In the genomic region with DNA sequence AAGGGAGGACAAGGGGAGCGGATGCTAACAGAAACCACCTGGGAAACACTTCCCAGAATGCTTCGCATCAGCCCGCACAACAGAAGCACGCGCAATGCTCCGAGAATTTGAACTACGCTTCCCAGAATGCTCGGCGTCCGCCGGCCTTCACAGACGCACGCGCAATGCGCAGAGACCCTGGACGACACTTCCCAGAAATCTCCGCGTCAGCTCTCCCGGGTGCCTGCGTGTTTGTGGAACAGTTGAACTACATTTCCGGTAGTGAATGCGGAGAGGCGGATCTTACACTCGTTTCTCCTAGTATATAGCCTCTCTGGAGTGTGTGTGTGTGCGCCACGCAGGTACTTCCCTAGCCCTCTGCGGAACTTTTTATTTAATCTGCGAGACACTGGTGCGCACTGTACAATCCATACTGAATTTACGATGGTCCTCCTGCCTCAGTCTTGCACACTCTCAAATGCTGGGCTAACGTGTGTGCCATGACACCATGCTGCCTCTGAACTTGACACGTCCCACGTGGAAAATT, we compare ENCODE assay signal across 8 mouse cellular contexts. TPM values are rescaled to one million over a fixed set of nuclear protein-coding genes. Genes with fewer than 3 reads are reported as not detected.
DNase-seq lines count a peak whose midpoint lies in the region; ATAC-seq and TF ChIP-seq lines count a peak whose summit lies in the region.

Gene Zfp94 (minus strand): TSS at position 100 of the 526 bp plus-strand sequence.

- no peak within 1 kb of the TSS for H3K27ac ChIP-seq in ES-E14 (ENCODE audit: insufficient read depth, low read depth, low read length, poor library complexity, severe bottlenecking)
- H3K27ac ChIP-seq in forebrain, embryonic 15.5 days (replicated peaks), result peak within 1 kb of the TSS; percentile 87

- WGBS in forebrain, embryonic 15.5 days, result under 1% methylated on average over 33 of the region's 33 CpGs
- under 1% methylated on average over 33 of the region's 33 CpGs for WGBS in lung, adult 2 months

- H3K4me3 ChIP-seq in ES-E14 (ENCODE audit: insufficient read depth in 1 of 2, low read depth in 1 of 2, low read length in 2 of 2, poor library complexity in 1 of 2, severe bottlenecking in 1 of 2), result peak within 1 kb of the TSS; percentile 58 to 59
- peak within 1 kb of the TSS; percentile 73 for H3K4me3 ChIP-seq in forebrain, embryonic 15.5 days
- peak within 1 kb of the TSS; percentile 75 for H3K4me3 ChIP-seq in lung, adult 2 months (replicated peaks; ENCODE audit: extremely low read depth, low read depth, low read length)

- H3K9ac ChIP-seq in ES-E14 (ENCODE audit: insufficient read depth, low read depth, low read length, poor library complexity, severe bottlenecking), result peak within 1 kb of the TSS; percentile 66
- peak within 1 kb of the TSS; percentile 90 for H3K9ac ChIP-seq in forebrain, embryonic 15.5 days (replicated peaks)

- H3K4me1 ChIP-seq in ES-E14 (ENCODE audit: control insufficient read depth in 2 of 2, insufficient read depth in 2 of 2, low read length in 2 of 2, poor library complexity in 1 of 2), result no peaks in the 10 kb centered on the region
- H3K4me1 ChIP-seq in forebrain, embryonic 15.5 days, result peaks cover 13% of the 10 kb centered on the region
- H3K4me1 ChIP-seq in lung, adult 2 months (ENCODE audit: control insufficient read depth, insufficient read depth, low read length), result no peaks in the 10 kb centered on the region

- peak; percentile 96 for ATAC-seq in forebrain, embryonic 15.5 days (replicated peaks)
- ATAC-seq in neutrophil, adult 5-6 weeks (ENCODE audit: extremely low read depth, insufficient number of reproducible peaks, low FRiP score, poor library complexity, severe bottlenecking), result peak; percentile 75

- intact Hi-C loops in heart, postnatal 25 days (cut with DNase I), result loop anchor here (2.0 to 5.0 kb wide), 4 partner anchors 46 to 234 kb away; partner anchors contain the start of genes Zfp180, Zfp235 and Zfp93

- peak; percentile 91 for DNase-seq in ES-E14 (ENCODE audit: low read depth, low spot score)
- peak; percentile 96 for DNase-seq in cerebellum, adult 11-12 months
- DNase-seq in heart, postnatal 25 days (ENCODE audit: low spot score), result peak; percentile 89
- DNase-seq in layer of hippocampus, adult 18-20 months (ENCODE audit: low spot score in 2 of 2), result peak; percentile 97 to 99
- peak; percentile 90 for DNase-seq in lung, adult 2 months
- peak; percentile 94 for DNase-seq in thymus, adult 18-20 months

- peak within 1 kb of the TSS; percentile 61 for H3K4me2 ChIP-seq in forebrain, embryonic 15.5 days (replicated peaks)

- H3K9me3 ChIP-seq in ES-E14 (ENCODE audit: control insufficient read depth, insufficient read depth, low read depth, low read length), result no peaks in the 10 kb centered on the region
- H3K9me3 ChIP-seq in forebrain, embryonic 15.5 days, result no peaks in the 10 kb centered on the region

- H3K36me3 ChIP-seq in ES-E14 (ENCODE audit: control insufficient read depth, insufficient read depth, low read length, poor library complexity, severe bottlenecking), result peaks cover 3% of the 10 kb centered on the region; the same call in 1 of the 2 replicates
- peaks cover 9% of the 10 kb centered on the region for H3K36me3 ChIP-seq in forebrain, embryonic 15.5 days

- no peak for TF ChIP-seq CTCF in lung, adult 2 months (IDR thresholded peaks at IDR 0.05; ENCODE audit: insufficient read depth, low read length)

- peaks cover 5% of the 10 kb centered on the region; the same call in 1 of the 2 replicates for H3K27me3 ChIP-seq in forebrain, embryonic 15.5 days

- TF ChIP-seq POLR2A in lung, adult 2 months (IDR thresholded peaks at IDR 0.05; ENCODE audit: borderline replicate concordance, extremely low read depth, low read depth, low read length), result peak; percentile 54; the same call in 1 of the 2 replicates

- in situ Hi-C loops in ES-E14 (cut with MboI; ENCODE audit: low sequenced_read_pairs in 2 of 2, unreplicated experiment in 2 of 2), result no loop called here

TF ChIP-seq in ES-E14, 5 proteins besides CTCF, POLR2A, EP300 and RAD21:
- TF ChIP-seq HCFC1 (IDR thresholded peaks at IDR 0.05; ENCODE audit: borderline replicate concordance, insufficient read depth, low read length), result peak; percentile 95
- TF ChIP-seq ZC3H11A (IDR thresholded peaks at IDR 0.05; ENCODE audit: borderline replicate concordance, low read depth, low read length), result no peak

RNA-seq across cellular contexts. Expression of gene Zfp94, which starts in this region (rescaled TPM):
- 5.4 and 8.0 TPM in 2 replicates for total RNA-seq in ES-E14 (2012; rRNA removed)
- 24.5 and 24.7 TPM in 2 replicates for polyA plus RNA-seq in forebrain, embryonic 15.5 days (2015; fragmentation: Nextera tagmentation; extraction: Ambion mirVana)
- total RNA-seq in heart, postnatal 25 days (2021), result 1 to 10 TPM; 1.8 to 2.5 TPM
- total RNA-seq in layer of hippocampus, adult 18-20 months (2021), result 10 to 100 TPM; 12.1 to 12.7 TPM
- polyA plus RNA-seq in lung, adult 2 months (2012; rRNA removed), result 3.9 and 9.0 TPM in 2 replicates
- 8.7 and 14.6 TPM in 2 replicates for total RNA-seq in neutrophil, adult 5-6 weeks (2017)
